Mouse (Mus musculus) spleen, adult 2 months (tissue): ENCODE data around the gene Tinagl1.

Source experiments
- CTCF ChIP-seq: fragments of 200-500 bp; IDR thresholded peaks from 2 replicates; pipeline ENCODE4 v1.5.1; 2011; ENCODE audit warnings: mild to moderate bottlenecking, inconsistent platforms; ENCODE audit not compliant: insufficient read depth, insufficient read length, insufficient replicate concordance; ENCODE audit errors: extremely low read depth
- POLR2A ChIP-seq: fragments of 200-500 bp; IDR thresholded peaks from 2 replicates; pipeline ENCODE4 v1.6.1; 2011; ENCODE audit warnings: low read depth, low read length, inconsistent platforms

DNA sequence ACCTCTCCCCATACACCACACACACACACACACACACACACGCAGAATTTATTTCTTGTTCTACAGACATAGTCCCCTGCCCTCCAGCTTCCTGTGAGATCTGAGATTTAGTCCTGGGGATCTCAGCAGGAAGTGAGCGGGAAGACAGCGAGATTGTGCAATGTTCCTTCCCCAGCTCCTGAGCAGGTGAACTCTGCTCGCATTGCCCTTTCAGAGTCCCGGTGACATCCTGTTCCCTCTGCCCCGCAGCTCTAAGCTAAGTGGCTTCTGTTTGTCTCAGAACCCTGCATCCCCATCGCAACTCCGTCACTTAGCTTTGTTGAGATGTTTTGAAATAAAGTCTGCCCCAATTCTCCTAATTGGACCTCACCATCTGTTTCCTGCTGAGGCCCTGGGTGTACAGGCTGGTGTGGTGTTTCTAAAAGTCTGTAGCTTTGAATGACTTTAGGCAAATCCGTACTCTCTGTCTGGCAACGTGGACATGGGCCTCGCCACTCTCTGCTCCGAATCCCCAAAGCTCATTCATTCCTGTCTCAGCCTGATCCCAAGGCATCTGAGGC lies 18.0 kb downstream of the Tinagl1 start:
- TF ChIP-seq CTCF (no peak), POLR2A (no peak)
